Mouse (Mus musculus) E14TG2a.4 (cell line): ENCODE results near the gene Tlcd1.

Experiments used
- CTCF ChIP-seq: conservative IDR thresholded peaks from 2 replicates; pipeline ENCODE4 v1.5.1; 2014; ENCODE audit warnings: low read length
- POU5F1 ChIP-seq: IDR thresholded peaks from 2 replicates; pipeline ENCODE4 v1.6.1; 2014; ENCODE audit warnings: low read length, borderline replicate concordance

DNA sequence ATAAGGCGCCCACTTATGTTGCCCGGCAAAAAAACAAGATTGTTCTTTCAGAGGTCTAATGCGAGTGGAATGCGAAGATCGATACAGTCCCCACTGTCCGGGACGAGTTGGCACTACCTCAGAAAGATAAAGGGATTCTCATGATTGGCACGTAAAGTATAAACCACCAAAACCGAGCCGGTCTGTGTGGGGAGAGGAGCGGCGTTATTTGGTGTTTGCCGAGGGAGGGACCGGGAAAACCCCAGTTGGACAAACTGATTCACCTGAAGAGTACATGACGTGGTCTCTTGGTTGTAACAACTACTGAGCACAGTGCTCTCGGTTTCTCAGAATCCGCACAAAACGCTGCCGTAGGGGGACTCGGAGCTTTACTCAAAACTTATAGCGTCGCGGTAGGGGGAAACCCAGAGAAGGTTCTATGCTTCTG lies 407 bp downstream of the Tlcd1 start:
- TF ChIP-seq CTCF: no peak
- no peak for TF ChIP-seq POU5F1
